Comparison of ENCODE assay signal across 16 mouse cellular contexts in the genomic region with DNA sequence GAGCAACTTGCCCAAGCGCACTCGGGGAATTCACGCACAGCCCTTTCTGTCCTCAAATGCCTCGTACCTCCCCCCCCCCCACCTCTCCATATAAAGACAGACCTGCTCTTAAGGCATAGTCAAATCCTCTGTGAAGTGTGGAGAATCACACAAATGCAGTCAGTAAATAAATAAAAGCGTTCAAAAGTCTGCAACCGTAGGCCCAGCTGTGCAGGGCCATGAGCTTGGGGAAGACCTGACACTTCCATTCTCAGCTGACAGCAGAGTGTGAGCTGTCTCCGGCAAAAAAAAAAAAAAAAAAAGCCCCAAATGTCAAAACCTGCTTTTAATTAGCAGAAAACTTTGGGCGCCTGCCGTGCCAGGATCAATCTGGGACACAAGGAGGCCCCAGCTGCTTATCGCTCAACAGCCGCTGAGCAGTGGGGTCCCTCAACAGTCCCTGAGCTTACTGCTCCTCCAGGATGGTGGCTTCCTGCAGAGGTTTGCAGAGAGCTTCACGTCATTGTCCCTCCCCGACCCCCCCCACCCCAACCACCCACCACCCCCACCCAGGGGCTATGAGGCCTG. TPM values are rescaled to one million over a fixed set of nuclear protein-coding genes. Genes with fewer than 3 reads are reported as not detected.
DNase-seq lines count a peak whose midpoint lies in the region; ATAC-seq and TF ChIP-seq lines count a peak whose summit lies in the region.
"Had no signal": no experiment of that assay in that cellular context is flagged by ENCODE, and none has a peak within 500 bp of the region (broad histone marks: within the 10 kb centered on the region; RNA-seq: fewer than 3 reads in every experiment).

No protein-coding gene starts in this region.

- no peak for TF ChIP-seq POLR2A in cerebellum, adult 2 months (IDR thresholded peaks at IDR 0.05; ENCODE audit: borderline replicate concordance, insufficient read depth, low read length)

- TF ChIP-seq CTCF in cerebellum, adult 2 months (IDR thresholded peaks at IDR 0.05; ENCODE audit: borderline replicate concordance, insufficient read depth, low read depth, low read length) = no peak

- WGBS in cerebellum, adult 2 months = 60% methylated on average over 13 of the region's 13 CpGs
- WGBS in midbrain, embryonic 14.5 days = 21% methylated on average over 13 of the region's 13 CpGs
- WGBS in midbrain, embryonic 16.5 days = 21% methylated on average over 13 of the region's 13 CpGs
- 13% methylated on average over 13 of the region's 13 CpGs for WGBS in forebrain, embryonic 16.5 days
- 50% methylated on average over 13 of the region's 13 CpGs for WGBS in kidney, embryonic 15.5 days

- H3K27me3 ChIP-seq in cerebellum, adult 2 months (ENCODE audit: control insufficient read depth, insufficient read depth, low read length) = no peaks in the 10 kb centered on the region
- no peaks in the 10 kb centered on the region for H3K27me3 ChIP-seq in midbrain, embryonic 14.5 days (ENCODE audit: control insufficient read depth, insufficient read depth, low read length)
- H3K27me3 ChIP-seq in midbrain, embryonic 16.5 days (ENCODE audit: control insufficient read depth, insufficient read depth, low read depth, low read length) = no peaks in the 10 kb centered on the region
- H3K27me3 ChIP-seq in forebrain, embryonic 16.5 days (replicated peaks; ENCODE audit: control insufficient read depth, insufficient read depth, low read length) = no peaks in the 10 kb centered on the region
- H3K27me3 ChIP-seq in kidney, embryonic 15.5 days = no peaks in the 10 kb centered on the region
- H3K27me3 ChIP-seq: hindbrain, embryonic 15.5 days had no signal

- H3K4me3 ChIP-seq in cerebellum, adult 2 months (replicated peaks; ENCODE audit: insufficient read depth, low read depth, low read length) = no peak overlapping the region
- H3K4me3 ChIP-seq in midbrain, embryonic 14.5 days (replicated peaks; ENCODE audit: low read depth, low read length) = no peak overlapping the region
- no peak overlapping the region for H3K4me3 ChIP-seq in midbrain, embryonic 16.5 days (ENCODE audit: low read depth, low read length)
- no peak overlapping the region for H3K4me3 ChIP-seq in forebrain, embryonic 16.5 days (replicated peaks; ENCODE audit: low read length)
- no peak overlapping the region for H3K4me3 ChIP-seq in kidney, embryonic 15.5 days (replicated peaks)
- H3K4me3 ChIP-seq: erythroblast, embryonic 14.5 days; hindbrain, embryonic 15.5 days; midbrain, embryonic 10.5 days had no signal

- H3K36me3 ChIP-seq in midbrain, embryonic 14.5 days (ENCODE audit: control insufficient read depth, insufficient read depth, low read length) = no peaks in the 10 kb centered on the region
- no peaks in the 10 kb centered on the region for H3K36me3 ChIP-seq in midbrain, embryonic 16.5 days (ENCODE audit: control insufficient read depth, insufficient read depth, low read length)
- H3K36me3 ChIP-seq in forebrain, embryonic 16.5 days (ENCODE audit: control insufficient read depth, insufficient read depth) = no peaks in the 10 kb centered on the region
- H3K36me3 ChIP-seq in kidney, embryonic 15.5 days = no peaks in the 10 kb centered on the region
- H3K36me3 ChIP-seq: hindbrain, embryonic 15.5 days; midbrain, embryonic 10.5 days had no signal

- H3K4me1 ChIP-seq in cerebellum, adult 2 months (ENCODE audit: control insufficient read depth, insufficient read depth, low read length) = no peaks in the 10 kb centered on the region
- H3K4me1 ChIP-seq in midbrain, embryonic 14.5 days (ENCODE audit: control insufficient read depth, insufficient read depth, low read length) = peaks cover 39% of the 10 kb centered on the region
- peaks cover 24% of the 10 kb centered on the region for H3K4me1 ChIP-seq in midbrain, embryonic 16.5 days (ENCODE audit: control insufficient read depth, insufficient read depth, low read length)
- peaks cover 41% of the 10 kb centered on the region for H3K4me1 ChIP-seq in forebrain, embryonic 16.5 days (replicated peaks; ENCODE audit: control insufficient read depth, insufficient read depth, low read length)
- peaks cover 11% of the 10 kb centered on the region for H3K4me1 ChIP-seq in kidney, embryonic 15.5 days

- H3K9me3 ChIP-seq in midbrain, embryonic 14.5 days (ENCODE audit: control insufficient read depth, low read length) = no peaks in the 10 kb centered on the region
- H3K9me3 ChIP-seq in midbrain, embryonic 16.5 days (replicated peaks; ENCODE audit: control insufficient read depth, low read length, poor library complexity, severe bottlenecking) = no peaks in the 10 kb centered on the region
- no peaks in the 10 kb centered on the region for H3K9me3 ChIP-seq in forebrain, embryonic 16.5 days (ENCODE audit: control insufficient read depth, low read length)
- H3K9me3 ChIP-seq in kidney, embryonic 15.5 days (replicated peaks) = no peaks in the 10 kb centered on the region
- H3K9me3 ChIP-seq: hindbrain, embryonic 15.5 days; midbrain, embryonic 10.5 days had no signal

- no peak for ATAC-seq in midbrain, embryonic 14.5 days (ENCODE audit: low FRiP score, low TSS enrichment)
- ATAC-seq in midbrain, embryonic 16.5 days = no peak
- ATAC-seq in forebrain, embryonic 16.5 days = peak; percentile 57
- ATAC-seq in kidney, embryonic 15.5 days (replicated peaks; ENCODE audit: low FRiP score) = no peak
- ATAC-seq: liver, postnatal 0 days had no signal

- H3K4me2 ChIP-seq in midbrain, embryonic 14.5 days (ENCODE audit: low read length) = no peak overlapping the region
- no peak overlapping the region for H3K4me2 ChIP-seq in midbrain, embryonic 16.5 days (ENCODE audit: low read length)
- no peak overlapping the region for H3K4me2 ChIP-seq in forebrain, embryonic 16.5 days (ENCODE audit: low read length)
- no peak overlapping the region for H3K4me2 ChIP-seq in kidney, embryonic 15.5 days
- H3K4me2 ChIP-seq: hindbrain, embryonic 15.5 days had no signal

- H3K27ac ChIP-seq in cerebellum, adult 2 months (ENCODE audit: insufficient read depth, low read length) = no peak overlapping the region
- no peak overlapping the region for H3K27ac ChIP-seq in midbrain, embryonic 14.5 days (replicated peaks; ENCODE audit: low read depth, low read length)
- H3K27ac ChIP-seq in midbrain, embryonic 16.5 days (ENCODE audit: low read length) = no peak overlapping the region
- no peak overlapping the region for H3K27ac ChIP-seq in forebrain, embryonic 16.5 days (ENCODE audit: low read length)
- H3K27ac ChIP-seq in kidney, embryonic 15.5 days = no peak overlapping the region
- H3K27ac ChIP-seq: hindbrain, embryonic 15.5 days; midbrain, embryonic 10.5 days had no signal

- H3K9ac ChIP-seq in midbrain, embryonic 14.5 days (replicated peaks; ENCODE audit: low read length) = no peak overlapping the region
- no peak overlapping the region for H3K9ac ChIP-seq in midbrain, embryonic 16.5 days (ENCODE audit: low read depth, low read length)
- no peak overlapping the region for H3K9ac ChIP-seq in forebrain, embryonic 16.5 days (replicated peaks; ENCODE audit: low read depth, low read length)
- no peak overlapping the region for H3K9ac ChIP-seq in kidney, embryonic 15.5 days
- H3K9ac ChIP-seq: hindbrain, embryonic 15.5 days; liver, postnatal 0 days had no signal

- DNase-seq in cerebellum, postnatal 10 days = peak; percentile 26 to 45
- no peak for DNase-seq in cerebellum, adult 2 months
- peak; percentile 56 for DNase-seq in midbrain, embryonic 14.5 days
- DNase-seq in testis, postnatal 10 days (ENCODE audit: low spot score) = no peak
- DNase-seq in ovary, postnatal 14 days (ENCODE audit: low spot score) = no peak
- DNase-seq: heart, adult 11 months; kidney, adult 11 months; kidney, postnatal 25 days; liver, postnatal 0 days; lung, postnatal 36 days had no signal

RNA-seq across cellular contexts. Expression of a gene that starts 34.0 kb away (rescaled TPM):
- 21.6 and 22.6 TPM in 2 replicates for polyA plus RNA-seq in cerebellum, adult 2 months (2012; rRNA removed)
- polyA plus RNA-seq in midbrain, embryonic 14.5 days (2014; fragmentation: Nextera tagmentation; extraction: Ambion mirVana) = 41.2 and 43.2 TPM in 2 replicates
- 75.4 and 79.1 TPM in 2 replicates for polyA plus RNA-seq in midbrain, embryonic 16.5 days (2015; fragmentation: Nextera tagmentation; extraction: Ambion mirVana)
- polyA plus RNA-seq in forebrain, embryonic 16.5 days (2015; fragmentation: Nextera tagmentation; extraction: Ambion mirVana) = 72.1 and 74.8 TPM in 2 replicates
- 14.4 and 16.2 TPM in 2 replicates for polyA plus RNA-seq in kidney, embryonic 15.5 days (2015; fragmentation: Nextera tagmentation; extraction: Ambion mirVana)
- polyA plus RNA-seq: erythroblast, embryonic 14.5 days had no signal

Comparison
In these comparisons a context has a peak if more than half of its experiments do, and no peak if none do; other contexts are left out.
1. DNase-seq: peak in cerebellum, postnatal 10 days (2 of 2) and midbrain, embryonic 14.5 days (single experiment); none in cerebellum, adult 2 months (0 of 2), testis, postnatal 10 days (single experiment) and ovary, postnatal 14 days (single experiment).